Mouse (Mus musculus): ENCODE data around the gene Scrt2.

The Scrt2 gene

DNA sequence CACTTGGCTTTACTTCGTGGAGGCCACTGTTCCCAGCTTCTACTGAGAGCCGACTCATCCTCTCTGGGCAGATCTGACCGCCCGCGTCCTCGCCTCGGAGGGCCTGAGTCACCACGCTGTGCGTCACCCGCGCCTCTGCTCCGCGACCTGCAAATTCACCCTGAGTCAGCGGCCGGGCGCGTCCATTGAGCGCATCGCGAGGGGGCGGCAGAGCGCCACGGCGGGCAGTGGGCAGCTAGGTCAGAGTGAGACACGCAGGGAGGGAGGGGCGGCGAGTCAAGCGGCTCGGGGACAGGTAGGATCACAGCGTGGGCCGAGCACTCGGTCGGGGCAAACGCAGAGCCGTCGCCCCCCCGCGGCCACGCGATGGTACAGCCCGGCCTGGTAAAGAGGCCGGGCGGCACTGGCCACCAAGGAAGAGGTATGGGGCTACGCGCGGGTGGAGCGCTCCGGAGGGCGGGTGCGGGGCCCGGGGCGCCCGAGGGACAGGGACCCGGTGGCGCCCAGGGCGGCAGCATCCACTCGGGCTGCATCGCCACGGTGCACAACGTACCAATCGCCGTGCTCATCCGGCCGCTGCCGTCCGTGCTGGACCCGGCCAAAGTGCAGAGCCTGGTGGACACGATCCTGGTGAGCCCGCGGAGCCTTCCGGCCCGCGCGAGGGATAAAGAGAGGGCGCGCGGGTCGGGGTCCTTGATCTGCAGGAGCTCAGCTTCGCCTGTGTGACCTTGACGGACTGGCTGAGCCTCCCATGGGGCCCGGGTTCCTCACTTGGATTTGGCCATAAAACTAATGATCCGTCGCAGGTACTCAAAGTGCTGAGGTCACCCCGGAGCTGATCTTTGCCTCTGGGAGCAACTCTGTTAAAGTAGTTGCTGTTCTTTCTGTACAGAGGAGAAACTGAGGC lies 24.2 kb downstream of the Scrt2 start, which contains the start of gene Srxn1:
Gene Srxn1 (plus strand): TSS at position 199 of the 907 bp plus-strand sequence.
- peak; percentile 79 for DNase-seq (ENCODE audit: low read depth, low spot score)

DNA sequence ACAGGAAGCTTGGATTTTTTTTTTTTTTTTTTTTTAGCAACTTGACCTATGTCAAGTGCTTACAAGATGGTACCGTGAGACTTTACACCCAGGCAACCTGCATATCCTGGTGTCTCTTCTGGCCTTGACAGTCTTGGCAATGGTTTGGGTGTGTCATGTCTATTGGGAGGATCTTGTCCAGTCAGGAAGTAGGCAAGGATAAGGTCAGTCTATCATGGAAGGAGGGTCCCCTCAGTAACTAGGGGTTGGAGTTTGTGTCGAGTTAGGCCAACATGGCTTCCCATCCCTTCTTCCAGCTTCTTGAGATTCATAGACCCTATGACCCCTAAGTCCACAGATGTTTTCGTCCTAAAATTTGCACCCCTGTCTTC lies 24.9 kb downstream of the Scrt2 start:
- no peak for DNase-seq (ENCODE audit: low read depth, low spot score)

DNA sequence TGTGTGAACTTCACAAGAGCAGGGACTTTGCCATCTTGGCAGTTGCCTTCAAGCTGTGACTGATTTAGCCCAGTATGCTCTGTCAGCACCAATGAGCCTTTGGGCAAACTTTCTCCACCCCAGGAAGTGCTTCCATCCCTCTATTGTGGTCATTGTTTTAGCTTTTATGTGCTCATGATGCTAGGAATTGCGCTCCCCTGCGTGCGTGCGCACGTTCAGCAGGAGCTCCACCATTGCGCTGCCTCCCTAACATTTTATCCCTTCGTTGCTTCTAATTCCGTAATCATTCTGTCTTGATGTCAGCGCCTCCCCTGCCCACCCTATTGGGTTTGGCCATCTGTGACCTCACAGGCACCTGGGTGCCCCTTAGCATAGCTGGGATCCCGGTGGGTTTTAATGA lies 25.3 kb downstream of the Scrt2 start:
- DNase-seq (ENCODE audit: low read depth, low spot score) = no peak

DNA sequence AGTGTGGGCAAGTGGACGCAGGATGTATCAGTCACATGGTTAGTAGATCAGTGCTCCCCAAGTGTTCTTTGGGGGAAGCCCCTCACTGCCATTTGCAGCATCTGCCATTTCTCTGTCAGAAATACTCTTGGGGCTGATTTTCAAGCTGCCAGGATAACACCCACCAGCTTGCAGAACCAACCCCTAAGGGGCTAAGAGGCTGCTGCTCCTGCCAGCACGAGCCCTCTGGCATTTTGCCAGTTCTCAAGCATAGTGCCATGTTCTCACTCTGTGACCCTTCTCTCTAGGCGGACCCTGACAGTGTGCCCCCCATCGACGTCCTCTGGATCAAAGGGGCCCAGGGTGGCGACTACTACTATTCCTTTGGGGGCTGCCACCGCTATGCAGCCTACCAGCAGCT lies 27.4 kb downstream of the Scrt2 start:
- DNase-seq (ENCODE audit: low read depth, low spot score) = no peak

DNA sequence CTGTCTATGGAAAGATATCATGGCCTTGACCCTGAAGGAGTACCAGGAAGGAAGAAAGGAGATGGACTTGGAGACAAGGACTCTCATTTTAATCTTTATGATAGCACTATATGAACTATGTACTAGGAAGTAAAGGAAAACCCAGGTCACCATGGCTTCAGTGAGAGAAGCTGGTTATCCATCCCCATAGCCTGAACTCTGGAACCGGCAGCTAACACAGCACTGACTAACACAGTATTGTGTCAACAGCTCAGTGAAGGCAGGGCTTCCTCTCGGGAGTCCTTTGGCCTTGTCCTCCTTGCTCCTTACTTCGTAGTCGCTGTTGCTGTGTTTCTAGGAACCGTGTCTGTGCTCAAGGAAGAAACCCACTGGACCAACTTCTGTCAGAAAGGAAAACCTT lies 28.1 kb downstream of the Scrt2 start:
- no peak for DNase-seq (ENCODE audit: low read depth, low spot score)

DNA sequence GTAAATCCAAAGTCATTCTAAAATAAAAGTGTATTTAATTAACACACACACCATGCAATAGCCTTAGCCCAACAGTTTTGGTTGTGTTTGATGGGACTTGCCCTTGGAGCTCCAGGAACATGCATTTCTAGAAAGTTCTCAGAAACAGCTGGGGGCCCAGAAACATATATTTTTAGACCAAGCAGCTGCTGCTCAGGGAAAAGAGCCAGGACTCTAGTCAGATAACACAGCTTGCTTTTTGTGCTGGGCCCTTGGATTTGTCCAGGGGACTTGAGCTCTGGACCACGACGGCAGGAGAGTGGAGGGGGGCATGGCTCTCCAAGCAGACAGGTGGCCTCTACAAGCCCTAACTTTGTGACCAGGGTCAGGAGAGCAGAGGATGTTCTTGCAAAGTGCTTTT lies 30.0 kb downstream of the Scrt2 start:
- no peak for DNase-seq (ENCODE audit: low read depth, low spot score)

DNA sequence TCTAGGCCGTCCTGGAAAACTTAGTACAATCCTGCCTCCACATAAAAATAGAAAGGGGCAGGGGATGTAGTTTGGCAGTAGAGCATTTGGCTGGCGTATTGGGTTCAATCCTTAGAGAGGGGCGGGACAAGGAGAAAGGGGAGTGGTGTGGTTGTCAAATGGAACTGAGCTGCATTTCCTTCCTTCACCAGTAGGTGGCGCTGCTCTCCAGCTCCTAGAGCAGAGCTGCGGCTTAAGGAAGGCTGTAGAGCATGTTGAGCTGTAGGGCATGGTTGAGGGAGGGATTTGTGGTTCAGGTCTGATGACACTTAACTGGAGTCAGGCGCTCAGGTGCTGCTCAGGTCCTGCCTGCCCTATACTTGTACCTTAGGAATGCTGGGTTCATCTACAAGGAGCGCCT lies 30.6 kb downstream of the Scrt2 start:
- DNase-seq (ENCODE audit: low read depth, low spot score) = peak; percentile 83

DNA sequence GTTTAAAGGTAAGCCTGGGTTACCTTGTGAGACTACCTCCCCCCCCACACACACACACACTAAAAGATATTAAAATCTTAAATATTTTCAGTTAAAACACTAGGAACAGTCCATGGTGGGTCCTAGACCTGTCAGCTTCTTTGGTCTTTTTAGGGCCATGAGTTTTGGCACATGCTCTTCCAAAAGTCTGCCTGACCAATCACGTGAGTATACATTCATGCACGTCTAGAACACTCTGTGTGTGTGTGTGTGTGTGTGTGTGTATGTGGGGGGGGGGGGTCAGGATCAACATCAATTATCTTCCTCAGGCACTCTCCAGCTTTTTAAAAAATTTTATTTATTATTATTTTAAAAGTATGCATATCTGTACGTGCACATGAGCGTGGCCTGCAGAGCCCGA lies 31.2 kb downstream of the Scrt2 start:
- DNase-seq (ENCODE audit: low read depth, low spot score) = no peak

DNA sequence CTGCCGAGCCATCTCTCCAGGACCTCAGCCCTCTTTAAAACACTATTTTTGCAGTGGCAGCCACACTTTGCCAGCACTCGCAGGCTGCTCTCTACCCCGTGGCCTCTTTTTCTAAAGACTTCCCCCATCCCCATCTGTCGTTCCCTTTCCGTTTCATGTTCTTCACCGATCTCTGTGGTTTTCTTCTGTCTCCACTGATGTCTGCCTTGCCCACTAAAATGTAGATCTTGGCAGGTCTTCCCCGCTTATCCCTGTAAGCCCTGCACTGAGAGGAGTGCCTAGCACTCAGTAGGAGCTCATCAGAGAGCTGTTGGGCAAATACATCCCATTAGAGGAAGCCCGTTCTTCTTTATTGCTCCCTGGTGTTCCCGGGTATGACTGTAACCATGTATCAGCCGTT lies 31.6 kb downstream of the Scrt2 start:
- no peak for DNase-seq (ENCODE audit: low read depth, low spot score)

DNA sequence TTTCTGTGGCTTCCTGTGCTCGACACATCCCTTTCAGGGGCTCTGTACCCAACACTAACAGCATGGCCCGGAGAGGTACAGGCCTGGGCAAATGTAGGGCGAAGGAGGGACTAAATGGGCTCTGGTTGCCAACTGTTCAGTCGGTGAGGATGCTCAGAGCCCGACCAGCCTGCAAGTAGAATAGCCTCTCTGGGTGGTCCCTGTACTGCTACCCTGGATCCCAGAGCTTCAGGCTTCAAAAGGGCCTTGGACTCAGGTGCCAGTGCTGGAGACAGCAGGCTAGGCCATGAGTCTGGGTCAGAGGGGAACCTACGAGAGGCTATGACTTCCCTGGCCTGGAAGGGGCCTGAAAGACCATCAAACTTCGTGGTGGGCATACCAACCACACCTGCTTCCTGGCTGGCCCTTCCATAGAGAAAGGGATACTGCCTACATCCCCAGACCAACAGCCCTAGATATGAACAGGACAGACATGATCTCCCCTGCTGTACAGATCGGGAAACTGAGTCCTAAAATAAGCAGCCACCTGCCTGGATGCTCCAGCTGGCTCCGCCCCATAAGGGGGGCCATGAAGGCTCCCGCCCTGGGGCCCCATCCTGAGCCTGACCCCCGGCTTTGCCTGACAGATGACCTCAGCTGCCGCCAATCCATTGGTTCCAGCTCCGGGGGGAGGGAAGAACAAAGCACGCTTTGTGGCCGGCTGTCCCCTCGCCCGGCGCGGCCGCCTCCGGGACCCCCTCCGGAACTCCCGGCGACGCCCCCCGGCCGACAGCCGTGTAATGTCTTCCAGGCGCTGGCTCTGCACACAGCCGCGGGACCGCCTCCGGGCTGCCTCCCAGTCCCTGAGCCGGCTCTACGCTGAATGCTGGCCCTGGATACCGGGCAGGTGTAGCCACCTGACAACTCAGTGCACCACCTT lies 33.0 kb downstream of the Scrt2 start:
- DNase-seq (ENCODE audit: low read depth, low spot score) = no peak

DNA sequence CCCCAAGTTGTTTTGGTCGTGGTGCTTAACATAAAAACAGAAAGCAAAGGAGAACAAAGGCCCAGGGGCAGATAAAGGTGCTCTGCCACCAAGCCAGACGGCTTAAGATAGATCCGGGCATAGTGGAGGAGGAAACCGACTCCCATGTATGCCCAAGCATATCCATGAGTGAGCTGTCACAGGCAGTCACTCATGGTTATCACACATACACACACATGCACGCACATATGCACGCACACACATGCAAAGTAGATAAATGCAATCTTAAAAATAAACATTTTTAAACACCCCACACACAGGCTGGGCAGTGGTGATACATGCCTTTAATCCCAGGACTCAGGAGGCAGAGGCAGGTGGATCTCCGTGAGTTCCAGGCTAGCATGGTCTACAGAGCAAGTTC lies 36.4 kb downstream of the Scrt2 start:
- no peak for DNase-seq (ENCODE audit: low read depth, low spot score)

DNA sequence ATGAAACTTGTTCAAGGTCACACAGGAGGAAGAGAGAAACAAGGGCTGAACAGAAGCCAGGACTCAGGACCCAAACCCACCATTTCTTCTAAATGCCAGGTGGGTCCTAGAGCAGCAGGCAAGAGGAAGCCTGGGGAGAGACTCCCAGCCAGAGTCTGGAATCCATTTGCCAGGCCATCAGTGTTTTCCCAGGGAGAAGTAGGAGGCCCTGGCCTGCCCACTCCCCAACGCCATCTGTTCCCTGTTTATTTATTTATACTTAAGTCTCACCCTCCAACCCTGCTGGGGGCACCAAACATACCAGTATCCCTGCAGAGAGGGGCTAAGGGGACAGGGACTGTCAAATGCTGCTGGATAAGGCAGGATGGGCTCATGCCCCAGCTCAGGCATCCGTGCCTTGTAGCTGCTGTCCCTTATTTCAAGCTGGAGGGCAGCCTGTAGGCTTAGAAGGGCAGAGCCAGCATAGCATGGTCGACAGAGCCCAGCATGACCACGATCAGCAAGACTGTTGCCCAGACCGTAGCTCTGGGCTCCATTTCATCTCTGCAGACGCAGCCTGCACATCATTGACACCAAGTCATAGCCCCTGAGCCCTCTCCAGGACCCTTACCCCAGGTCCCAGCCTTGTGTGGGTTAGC lies 38.0 kb downstream of the Scrt2 start:
- DNase-seq (ENCODE audit: low read depth, low spot score) = no peak

DNA sequence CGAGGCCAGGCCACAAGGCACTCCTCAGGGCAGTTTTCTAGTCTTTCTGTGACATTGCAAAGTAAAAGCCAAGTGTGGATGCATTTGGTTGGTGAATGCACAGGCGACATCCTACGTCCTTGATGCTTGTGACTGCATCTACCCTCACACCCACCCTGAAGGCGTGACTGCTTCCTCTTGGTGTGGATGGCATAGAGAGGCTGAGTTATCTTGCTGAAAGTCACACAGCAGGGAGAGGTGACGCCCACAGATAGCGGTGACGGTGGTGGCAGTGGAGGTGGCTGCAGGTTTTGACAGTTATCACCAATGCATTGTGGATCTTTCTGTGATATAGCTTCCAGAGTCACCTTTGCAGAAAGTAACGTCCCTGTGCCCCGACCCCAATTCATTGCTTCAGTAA lies 41.6 kb downstream of the Scrt2 start:
- no peak for DNase-seq (ENCODE audit: low read depth, low spot score)

DNA sequence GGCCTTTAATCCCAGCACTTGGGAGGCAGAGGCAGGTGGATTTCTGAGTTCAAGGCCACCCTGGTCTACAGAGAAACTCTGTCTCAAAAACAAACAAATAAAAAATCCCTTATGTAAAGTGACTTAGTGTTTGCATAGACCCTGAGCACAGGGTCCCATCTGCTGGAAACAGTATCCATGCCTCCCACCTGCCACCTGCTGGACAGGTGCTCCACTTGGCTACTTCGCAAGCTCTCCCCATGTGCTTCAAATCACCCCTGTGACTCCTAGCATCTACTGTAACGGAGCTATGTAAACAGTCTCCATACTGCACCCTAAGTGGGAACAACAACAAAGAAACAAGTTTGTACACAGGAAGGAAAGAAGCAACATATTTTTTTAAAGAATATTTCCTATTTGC lies 47.3 kb downstream of the Scrt2 start:
- no peak for DNase-seq (ENCODE audit: low read depth, low spot score)

DNA sequence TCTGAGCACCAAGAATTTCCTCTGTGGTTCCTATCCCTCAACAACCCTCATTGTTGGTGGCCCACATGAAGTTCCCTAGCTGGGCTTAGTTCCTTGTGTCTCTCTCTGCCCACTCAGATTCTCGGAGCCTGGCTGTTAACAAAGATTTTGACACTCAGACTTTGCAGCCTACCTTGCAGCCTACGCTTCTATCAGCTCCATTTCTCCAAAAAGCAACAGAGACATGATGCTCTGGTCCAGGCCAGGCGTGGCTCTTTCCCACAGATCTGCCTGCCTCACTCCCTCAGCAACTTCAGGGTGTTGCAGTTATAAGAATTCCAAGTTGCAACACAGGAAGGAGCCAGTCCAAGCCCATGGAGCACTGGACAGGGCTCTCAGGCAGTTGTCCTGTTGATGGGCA lies 48.4 kb downstream of the Scrt2 start:
- DNase-seq (ENCODE audit: low read depth, low spot score) = no peak

DNA sequence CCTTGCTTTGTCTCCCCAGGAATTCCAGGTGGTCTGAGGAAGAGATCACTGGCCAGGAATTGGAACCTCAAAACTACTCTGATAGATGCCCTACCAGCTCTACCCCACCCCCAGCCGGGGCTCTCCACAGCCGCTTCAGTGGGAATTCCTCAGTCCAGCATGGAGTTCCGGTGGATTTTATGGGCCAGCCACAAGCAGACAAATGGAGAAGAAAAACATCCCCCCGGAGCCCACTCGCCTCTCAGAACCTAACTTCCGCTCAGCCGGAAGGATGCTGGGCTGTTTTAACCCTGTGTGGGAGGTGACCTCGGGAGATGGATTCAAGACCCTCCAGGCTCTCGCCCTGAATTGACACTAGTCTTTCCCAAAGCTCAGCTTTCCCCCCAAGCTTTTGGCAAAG lies 50.7 kb downstream of the Scrt2 start:
- no peak for DNase-seq (ENCODE audit: low read depth, low spot score)

DNA sequence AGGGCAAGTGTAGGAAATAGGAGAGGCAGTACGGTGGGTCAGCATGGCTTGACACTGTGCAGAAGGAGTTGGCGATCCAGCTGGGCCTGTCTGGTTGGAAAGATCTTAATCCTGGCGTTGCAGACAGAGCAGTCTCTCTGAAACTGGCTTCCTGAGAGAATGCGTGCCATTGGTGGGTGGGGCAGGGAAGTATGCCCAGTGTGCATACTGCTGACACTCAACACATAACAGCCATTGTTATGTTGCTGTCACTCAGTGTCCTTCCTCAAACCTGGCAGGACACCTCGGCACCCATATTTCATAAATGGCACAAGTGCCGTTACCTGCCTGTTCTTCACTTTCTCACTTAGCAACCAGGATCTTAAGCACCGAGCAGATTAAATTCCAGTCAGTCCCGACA lies 51.4 kb downstream of the Scrt2 start:
- no peak for DNase-seq (ENCODE audit: low read depth, low spot score)

DNA sequence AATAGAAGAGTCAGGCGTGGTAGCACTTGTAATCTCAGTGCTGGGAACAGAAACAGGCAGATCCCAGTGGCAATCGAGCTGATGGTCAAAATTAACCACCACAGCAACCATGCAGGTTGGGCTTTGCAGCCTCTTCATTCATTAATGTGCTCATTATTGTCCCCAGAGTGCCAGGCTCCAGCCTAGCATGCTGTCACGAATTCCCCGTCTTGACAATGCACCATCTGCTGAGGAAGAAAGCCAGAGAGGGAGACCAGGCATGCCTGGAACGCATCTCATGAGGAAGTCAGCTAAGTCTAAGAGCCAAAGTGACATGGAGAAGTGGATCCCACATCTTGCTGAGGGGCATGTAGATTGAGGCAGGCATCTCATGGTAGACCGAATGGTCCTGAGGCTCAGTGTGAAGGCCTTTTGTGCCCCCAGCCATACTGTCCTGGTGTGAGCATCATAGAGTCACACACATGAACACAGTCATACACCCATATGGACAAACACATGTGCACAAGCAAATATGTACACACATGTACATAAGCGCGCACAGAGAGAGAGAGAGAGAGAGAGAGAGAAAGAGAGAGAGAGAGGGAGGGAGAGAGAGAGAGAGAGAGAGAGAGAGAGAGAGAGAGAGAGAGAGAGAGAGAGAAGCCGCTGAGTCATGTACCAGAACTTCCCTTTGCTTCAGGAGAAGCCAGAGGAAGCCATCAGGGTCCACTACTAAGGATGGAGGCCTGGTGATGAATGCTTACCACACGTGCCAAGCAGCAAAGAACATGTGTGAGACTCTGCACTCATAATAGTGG lies 58.1 kb downstream of the Scrt2 start:
- DNase-seq (ENCODE audit: low read depth, low spot score) = no peak

DNA sequence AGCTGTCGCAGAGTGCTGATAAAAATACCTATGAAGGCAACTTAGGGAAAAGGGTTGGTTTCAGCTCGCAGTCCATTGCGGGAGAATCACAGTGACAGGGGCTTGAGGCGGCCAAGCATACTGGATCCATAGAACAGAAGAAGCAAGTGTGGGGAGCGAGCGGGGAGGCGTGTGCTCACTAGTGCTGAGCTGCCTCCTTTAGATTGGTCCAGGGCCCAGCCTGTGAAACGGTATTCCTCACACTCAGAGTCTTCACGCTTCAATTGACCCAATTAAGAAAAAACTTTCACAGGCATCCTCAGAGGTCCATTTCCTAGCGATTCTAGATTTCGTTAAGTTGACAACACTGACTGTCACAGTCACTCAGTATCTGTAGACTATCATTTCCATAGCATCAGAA lies 59.6 kb downstream of the Scrt2 start:
- DNase-seq (ENCODE audit: low read depth, low spot score) = no peak

DNA sequence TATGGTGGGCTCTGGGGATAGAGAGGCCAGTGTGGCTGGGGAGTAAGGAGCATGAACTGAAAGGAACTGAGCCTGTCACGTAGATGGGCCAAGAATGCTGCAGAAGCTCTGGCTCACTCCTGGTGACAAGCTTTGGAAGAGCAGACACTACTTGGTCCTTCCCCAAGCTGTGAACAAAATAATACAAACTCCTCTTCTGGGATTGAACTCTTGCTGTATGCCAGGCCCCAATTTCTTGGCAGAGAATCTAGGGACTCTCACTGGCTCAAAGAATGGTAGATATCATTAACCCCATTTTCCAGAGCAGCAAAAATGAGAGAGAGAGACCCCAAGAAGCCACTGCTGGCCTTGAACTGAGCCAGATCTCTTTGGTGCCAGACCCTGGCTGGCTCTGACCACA lies 60.2 kb downstream of the Scrt2 start:
- DNase-seq (ENCODE audit: low read depth, low spot score) = no peak

DNA sequence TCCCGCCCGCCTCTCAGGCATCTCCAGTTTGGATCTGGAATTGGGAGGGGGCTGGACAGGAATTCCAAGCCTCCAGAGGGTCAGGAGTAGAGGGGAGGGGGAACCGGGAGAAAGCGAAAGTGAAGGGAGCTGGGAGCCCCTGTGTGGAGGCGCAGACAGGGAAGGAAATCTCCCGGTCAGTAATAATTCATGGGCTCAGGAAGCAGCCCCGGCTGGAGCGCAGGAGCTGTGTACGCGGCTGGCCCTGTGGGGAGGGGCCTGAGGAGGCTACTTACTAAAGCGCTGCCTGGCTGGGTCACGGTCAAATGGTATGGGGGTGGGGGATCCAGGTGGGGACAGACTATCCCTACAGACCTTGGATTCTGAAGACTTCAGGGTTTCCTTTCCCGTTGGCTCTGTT lies 60.7 kb downstream of the Scrt2 start:
- no peak for DNase-seq (ENCODE audit: low read depth, low spot score)
